Mouse (Mus musculus): ENCODE results near the gene Abhd12.
A peak's percentile ranks its signal among the peaks of the same experiment; 100 is the strongest.

Gene Abhd12

DNA sequence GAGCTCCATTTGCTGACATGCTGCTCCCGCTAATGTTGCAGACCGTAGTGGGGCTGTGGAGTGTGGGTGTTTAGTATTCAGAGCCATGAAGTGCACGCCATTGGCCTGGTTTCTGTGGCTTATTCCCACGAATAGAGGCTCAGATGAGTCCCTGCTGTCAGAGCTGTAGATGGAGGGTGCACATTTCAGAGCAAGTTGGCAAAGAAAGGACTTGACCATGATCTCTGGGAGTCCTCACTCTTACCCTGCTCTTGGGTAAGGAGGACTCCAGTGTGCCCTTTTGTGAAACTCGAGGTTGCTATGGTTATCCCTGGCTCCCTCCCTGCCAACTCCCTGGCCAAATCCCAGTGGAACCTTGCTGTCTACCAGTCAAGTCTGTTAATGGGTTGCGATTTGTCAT, 96.2 kb downstream of the Abhd12 start:
- DNase-seq (ENCODE audit: low read depth, low spot score): no peak

DNA sequence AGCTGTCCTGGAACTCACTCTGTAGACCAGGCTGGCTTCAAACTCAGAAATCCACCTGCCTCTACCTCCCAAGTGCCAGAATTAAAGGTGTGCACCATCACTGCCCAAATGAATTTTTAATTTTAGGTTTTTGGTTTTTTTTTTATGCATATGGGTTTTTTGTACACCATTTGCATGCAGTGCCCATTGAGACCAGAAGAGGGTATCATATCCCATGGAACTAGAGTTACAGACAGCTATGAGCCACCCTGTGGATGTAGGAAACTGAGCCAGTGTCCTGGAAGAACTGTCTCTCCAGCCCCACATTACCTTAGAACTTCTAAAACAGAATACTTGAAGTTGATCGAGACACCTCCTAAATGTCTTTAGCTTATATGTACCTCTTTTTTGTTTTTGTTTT, 101.5 kb downstream of the Abhd12 start:
- peak; percentile 56 for DNase-seq (ENCODE audit: low read depth, low spot score)

DNA sequence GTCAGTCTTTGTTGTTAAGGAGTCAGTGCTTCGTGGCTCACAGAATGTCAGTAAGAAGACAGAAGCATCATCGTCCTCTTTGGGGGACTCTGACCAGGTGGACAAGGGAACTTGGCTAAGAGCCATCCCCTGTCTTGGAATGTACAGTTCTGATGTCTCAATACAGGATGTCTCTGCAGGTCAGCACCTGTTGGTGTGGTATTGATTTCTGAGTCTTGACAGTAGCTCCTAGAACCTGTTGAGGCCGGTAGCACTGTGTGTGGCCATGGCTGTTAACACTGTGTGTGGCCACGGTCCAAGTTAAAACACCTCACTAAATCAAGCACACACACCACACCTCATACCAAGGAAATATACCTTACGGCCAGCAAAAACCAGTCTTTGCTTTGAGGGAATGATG, 103.9 kb downstream of the Abhd12 start:
- no peak for DNase-seq (ENCODE audit: low read depth, low spot score)

DNA sequence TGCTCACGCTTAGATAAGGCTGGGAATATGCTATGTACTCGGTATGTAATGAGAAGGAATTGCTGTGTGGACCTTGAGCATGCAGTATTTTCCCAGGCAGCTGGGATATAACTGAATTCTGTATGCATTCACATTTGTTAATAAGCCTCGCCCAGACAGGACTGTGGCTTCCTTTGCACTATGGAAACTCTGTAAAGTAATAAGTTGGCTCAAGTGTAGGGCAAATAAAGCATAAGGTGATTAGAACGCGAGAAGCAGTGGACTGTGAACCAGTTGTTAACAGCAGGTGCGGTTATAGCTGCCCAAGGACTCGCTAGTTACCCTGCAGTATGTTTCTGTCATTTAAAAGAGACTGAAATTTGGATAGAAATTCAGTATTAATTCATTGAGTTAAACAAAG, 106.5 kb downstream of the Abhd12 start:
- DNase-seq (ENCODE audit: low read depth, low spot score): no peak

DNA sequence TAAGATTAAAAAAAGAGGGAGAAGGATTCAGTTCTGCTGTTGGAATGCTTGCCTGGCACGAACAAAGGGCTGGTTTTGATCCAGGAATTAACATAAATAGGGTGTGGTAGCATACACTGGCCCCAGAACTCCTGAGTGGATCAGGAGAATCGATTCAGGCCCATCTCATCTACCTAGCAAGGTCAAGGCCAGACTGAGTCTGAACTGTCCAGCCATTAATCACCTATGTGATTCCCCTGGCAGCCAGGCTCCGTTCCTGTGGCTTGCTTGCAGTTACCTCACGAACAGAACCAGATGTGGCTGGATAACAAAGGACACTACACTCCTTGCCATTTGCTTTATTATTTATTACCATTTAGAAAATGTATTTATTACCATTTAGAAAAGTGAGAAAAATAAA, 111.2 kb downstream of the Abhd12 start:
- DNase-seq (ENCODE audit: low read depth, low spot score): no peak

DNA sequence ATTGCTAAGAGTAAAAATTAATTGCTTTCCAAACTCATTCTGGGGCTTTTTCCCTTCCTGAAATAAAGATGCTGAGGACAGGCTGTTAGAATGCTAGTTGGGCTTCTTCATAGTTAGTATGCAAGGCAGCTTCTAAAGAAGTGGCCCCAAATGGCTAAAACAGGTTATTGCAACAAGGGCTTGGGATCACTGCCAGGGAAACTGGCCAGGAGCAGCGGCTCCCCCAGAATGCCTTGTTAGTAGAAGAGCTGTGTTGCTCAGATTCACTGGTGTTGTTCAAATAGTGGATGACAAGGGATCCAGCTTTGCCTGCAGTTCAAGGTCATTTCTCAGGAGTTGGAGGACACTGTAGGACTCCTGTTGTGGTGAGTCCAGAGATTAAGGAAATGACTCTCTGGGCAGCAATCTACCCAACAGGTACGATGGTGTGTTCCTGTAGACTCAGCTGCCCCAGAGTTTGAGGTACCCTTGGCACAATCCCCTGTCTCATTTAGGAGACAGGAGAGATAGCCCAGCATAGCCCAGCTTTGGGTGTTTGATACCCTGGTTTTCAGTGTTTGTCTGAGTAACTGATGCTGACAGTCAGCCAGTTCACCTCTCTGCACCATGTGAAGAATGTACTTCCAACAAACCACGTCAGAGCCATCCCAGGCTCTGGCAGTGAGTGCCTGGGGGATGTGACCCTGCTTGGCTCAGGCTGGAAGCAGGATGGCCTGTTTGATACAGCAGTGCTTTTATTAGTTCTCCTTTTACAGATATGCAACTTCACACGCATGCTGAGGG, 115.6 kb downstream of the Abhd12 start:
- DNase-seq (ENCODE audit: low read depth, low spot score): no peak

DNA sequence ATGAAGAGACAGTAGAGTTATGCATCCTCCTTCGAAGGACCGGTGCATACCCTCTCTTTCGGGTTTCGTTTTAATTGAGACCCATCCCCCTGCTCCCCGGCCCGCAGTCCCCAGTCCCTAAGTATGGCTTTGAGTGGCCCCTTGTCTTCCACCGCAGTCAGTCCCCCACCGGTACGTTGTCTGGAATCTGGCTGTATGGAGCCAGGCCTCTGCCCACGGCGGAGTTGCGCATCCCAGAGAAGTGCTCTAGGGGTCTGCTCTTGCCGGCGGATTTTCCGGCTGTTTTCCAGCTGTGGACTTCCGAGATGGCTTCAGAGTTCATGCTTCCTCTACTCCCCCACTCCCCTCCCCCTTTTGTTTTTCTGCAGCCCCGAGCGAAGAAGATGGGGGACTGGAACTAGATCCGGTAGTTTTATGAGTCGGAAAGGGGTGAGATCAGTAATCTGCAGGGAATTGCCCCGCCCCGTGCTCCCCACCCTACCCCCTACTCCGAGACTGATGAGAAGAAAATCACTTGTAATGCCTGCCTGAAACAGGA, 117.2 kb downstream of the Abhd12 start:
- DNase-seq (ENCODE audit: low read depth, low spot score): peak; percentile 43

DNA sequence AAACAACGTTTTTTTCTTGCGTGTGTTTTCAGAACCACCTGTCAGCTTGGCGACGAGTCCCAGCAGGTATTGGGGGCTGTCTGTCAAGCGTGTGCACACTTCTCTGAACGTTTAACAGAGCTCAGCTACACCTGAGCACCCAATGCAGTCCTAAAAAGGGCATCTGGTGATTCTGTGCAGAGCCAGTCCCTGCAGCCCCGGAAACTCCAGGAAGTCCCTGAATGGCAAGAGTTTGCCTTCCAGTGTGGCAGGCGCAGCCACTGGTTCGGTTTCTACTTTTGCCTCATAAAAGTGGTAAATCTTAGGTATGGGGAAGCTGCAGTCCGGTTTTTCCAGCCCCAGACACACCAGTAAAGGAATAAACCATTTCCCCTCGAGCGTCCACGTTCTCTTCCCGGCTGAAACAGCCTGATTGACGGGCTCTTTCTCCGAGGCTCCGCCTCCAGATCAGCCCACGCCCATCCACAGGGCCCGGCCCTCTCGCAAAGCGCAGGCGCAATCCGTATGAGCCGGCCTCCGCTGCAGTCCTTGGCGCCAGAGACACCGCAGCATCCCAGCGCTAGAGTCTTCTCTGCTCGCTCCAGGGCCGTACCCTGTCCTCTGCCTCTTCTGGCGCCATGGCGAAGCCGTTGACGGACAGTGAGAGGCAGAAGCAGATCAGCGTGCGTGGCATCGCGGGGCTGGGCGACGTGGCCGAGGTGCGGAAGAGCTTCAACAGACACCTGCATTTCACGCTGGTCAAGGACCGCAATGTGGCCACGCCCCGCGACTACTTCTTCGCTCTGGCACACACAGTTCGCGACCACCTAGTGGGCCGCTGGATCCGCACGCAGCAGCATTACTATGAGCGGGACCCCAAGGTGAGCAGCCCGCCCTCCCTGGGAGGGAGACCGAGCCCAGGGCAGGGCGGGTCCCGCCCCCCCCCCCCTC, 118.0 kb downstream of the Abhd12 start, which contains the start of gene Pygb:
Gene Pygb (plus strand): TSS at position 485 of the 930 bp plus-strand sequence.
- peak; percentile 94 for DNase-seq (ENCODE audit: low read depth, low spot score)

DNA sequence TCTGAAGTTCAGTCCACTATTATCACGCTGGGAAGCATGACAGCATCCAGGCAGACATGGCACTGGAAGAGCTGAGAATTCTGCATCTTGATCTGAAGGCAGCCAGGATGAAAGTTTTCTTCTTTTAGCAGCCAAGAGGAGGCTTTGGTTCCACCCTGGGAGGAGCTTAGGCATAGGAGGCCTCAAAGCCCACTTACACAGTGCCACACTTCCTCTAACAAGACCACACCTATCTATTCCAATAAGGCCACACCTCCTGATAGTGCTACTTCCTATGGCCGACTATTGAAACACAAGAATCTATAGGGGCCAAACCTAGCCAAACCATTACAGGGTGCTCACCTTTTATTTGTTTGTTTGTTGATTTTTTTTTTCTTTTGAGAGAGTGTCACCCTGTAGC, 121.7 kb downstream of the Abhd12 start:
- peak; percentile 12 for DNase-seq (ENCODE audit: low read depth, low spot score)
